Mouse (Mus musculus) liver, embryonic 14.5 days (tissue): ENCODE results near the gene Prepl. TPM values are rescaled to one million over a fixed set of nuclear protein-coding genes. Genes with fewer than 3 reads are reported as not detected.

ENCODE experiments used
- ATAC-seq: fragments of 200-750 bp; cut with Nextera tagmentation; 2 replicates; pipeline ENCODE4 v1.8.0; 2017; ENCODE audit warnings: moderate number of reproducible peaks, mild to moderate bottlenecking, moderate library complexity; ENCODE audit not compliant: insufficient read depth
- DNase-seq, 3 experiments: peaks; one replicate each; pipeline ENCODE4 v3.0.0-alpha.2; 2012 to 2013; ENCODE audit warnings: low read depth in 3 of 3, low spot score in 3 of 3
- H3K27ac ChIP-seq: fragments of 300-500 bp; sonication (generic); 2 replicates; pipeline ENCODE4 v1.5.1; 2014; ENCODE audit warnings: moderate library complexity, mild to moderate bottlenecking, control low read depth, inconsistent platforms
- H3K27me3 ChIP-seq: fragments of 300-500 bp; sonication (generic); 2 replicates; pipeline ENCODE4 v1.6.1; 2014; ENCODE audit warnings: mild to moderate bottlenecking, low read length, moderate library complexity; ENCODE audit not compliant: control insufficient read depth, insufficient read depth
- H3K36me3 ChIP-seq: fragments of 300-500 bp; sonication (generic); replicated peaks from 2 replicates; pipeline ENCODE4 v1.6.1; 2014; ENCODE audit warnings: low read depth; ENCODE audit not compliant: control insufficient read depth, insufficient read depth
- H3K4me1 ChIP-seq, 2 experiments: fragments of 200-500 bp in 1 of 2; fragments of 300-500 bp in 1 of 2; sonication (generic) in 1 of 2; replicated peaks; 2 replicates each; pipeline ENCODE4 v1.6.1; 2012 to 2014; ENCODE audit warnings: antibody characterized with exemption in 1 of 2, inconsistent platforms in 1 of 2, low read length in 1 of 2; ENCODE audit not compliant: control insufficient read depth in 2 of 2, insufficient read depth in 2 of 2
- H3K4me2 ChIP-seq: fragments of 300-500 bp; sonication (generic); 2 replicates; pipeline ENCODE4 v1.6.1; 2014; ENCODE audit warnings: low read depth, mild to moderate bottlenecking, control low read depth, moderate library complexity
- H3K4me3 ChIP-seq, 2 experiments: fragments of 200-500 bp in 1 of 2; fragments of 300-500 bp in 1 of 2; sonication (generic) in 1 of 2; 2 replicates each; pipeline ENCODE4 v1.5.1; 2012 to 2014; ENCODE audit warnings: low read depth in 2 of 2, low read length in 2 of 2, mild to moderate bottlenecking in 2 of 2, control low read depth in 1 of 2, inconsistent platforms in 1 of 2, moderate library complexity in 1 of 2; ENCODE audit not compliant: insufficient read depth in 1 of 2
- H3K9ac ChIP-seq: fragments of 300-500 bp; sonication (generic); replicated peaks from 2 replicates; pipeline ENCODE4 v1.6.1; 2014; ENCODE audit warnings: mild to moderate bottlenecking, control low read depth, moderate library complexity
- H3K9me3 ChIP-seq: fragments of 300-500 bp; sonication (generic); 2 replicates; pipeline ENCODE4 v1.6.1; 2016; ENCODE audit warnings: low read length, mixed read lengths; ENCODE audit not compliant: control insufficient read depth
- CTCF ChIP-seq: IDR thresholded peaks from 2 replicates; pipeline ENCODE4 v1.5.1; 2016; ENCODE audit warnings: antibody characterized with exemption, low read depth, control low read depth
- EP300 ChIP-seq: IDR thresholded peaks from 2 replicates; pipeline ENCODE4 v1.6.1; 2016; ENCODE audit warnings: antibody characterized with exemption, low read depth
- WGBS: fragments of 180-500 bp; shearing (Covaris S2); extraction: QIAGEN DNeasy Blood & Tissue Kit; methylation state at CpG from one replicate; pipeline ENCODE4 v1.1.7; 2014; ENCODE audit not compliant: insufficient replicate concordance; 5-methylcytosine and 5-hydroxymethylcytosine counted together
- polyA plus RNA-seq, 2 experiments: library from polyadenylated mRNA; depleted of rRNA in 1 of 2; stranded (reverse) in 1 of 2; unstranded in 1 of 2; fragments of >200 nt; fragmentation: Nextera tagmentation in 1 of 2; extraction: Ambion mirVana in 1 of 2; gene quantifications; 2 replicates each; pipeline versions ENCODE4 v1.2.1 to v1.2.3; 2012 to 2014

Prepl gene
- polyA plus RNA-seq, 2 experiments, result 7.2 to 7.5 TPM

DNA sequence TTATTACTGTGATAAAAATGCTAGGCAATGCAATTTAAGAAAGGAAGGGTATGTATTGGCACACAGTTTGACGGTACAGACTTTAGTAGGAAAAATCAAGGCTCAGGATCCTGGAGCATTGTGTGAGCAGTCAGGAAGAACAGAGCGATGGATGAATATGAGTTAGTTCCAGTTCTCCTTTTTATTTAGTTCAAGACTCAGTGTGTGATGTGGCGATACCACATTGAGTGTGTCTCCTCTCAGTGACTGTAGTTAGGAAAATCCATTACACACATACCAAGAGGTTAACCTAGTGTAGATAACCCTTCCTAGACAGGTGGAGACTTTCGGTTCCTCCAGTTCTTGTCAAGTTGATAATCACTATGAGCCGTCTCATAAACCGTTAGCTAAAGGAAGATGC, 1.7 kb upstream of the Prepl start:
- TF ChIP-seq CTCF (no peak), EP300 (no peak)
- WGBS, result 73% methylated on average over 6 of the region's 6 CpGs

DNA sequence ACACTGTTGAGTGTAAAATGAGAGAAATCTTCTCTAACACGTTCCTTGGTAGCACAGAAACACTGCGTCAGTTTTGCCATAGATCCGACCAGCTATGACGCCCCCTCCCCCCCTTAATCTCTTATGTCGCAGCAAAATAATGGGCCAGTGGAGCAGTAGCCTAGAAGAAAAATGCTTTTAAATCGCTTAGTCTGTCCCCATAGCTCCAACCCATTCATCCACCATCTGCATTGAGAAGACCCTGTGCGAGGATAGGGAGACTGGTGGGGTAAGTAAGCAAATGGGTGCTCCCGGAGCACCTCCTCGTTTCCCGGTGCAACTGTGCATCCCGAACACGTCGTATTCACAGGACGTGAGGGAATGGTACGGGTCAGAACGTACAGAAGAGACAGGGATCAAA, 420 bp downstream of the Prepl start:
- no peak for DNase-seq
- peak overlapping the region; percentile 87 for H3K4me2 ChIP-seq
- TF ChIP-seq EP300, result no peak
- no peak for TF ChIP-seq CTCF
- peak overlapping the region; percentile 10 for H3K27ac ChIP-seq
- no peaks in the 10 kb centered on the region for H3K27me3 ChIP-seq
- H3K9ac ChIP-seq, result peak overlapping the region; percentile 67
- peaks cover 4 to 10% of the 10 kb centered on the region in 2 experiments; a peak in 3 of 4 replicates for H3K4me1 ChIP-seq
- peak overlapping the region; percentile 70 to 95 for H3K4me3 ChIP-seq
- 1% methylated on average over 16 of the region's 16 CpGs for WGBS
- H3K9me3 ChIP-seq, result no peaks in the 10 kb centered on the region
- no peaks in the 10 kb centered on the region for H3K36me3 ChIP-seq
- ATAC-seq, result no peak

More for the DNA sequence above, 1.7 kb upstream of the Prepl start:
- Histone ChIP-seq H3K4me1 (peaks cover 4 to 10% of the 10 kb centered on the region in 2 experiments; a peak in 3 of 4 replicates), H3K27me3 (no peaks in the 10 kb centered on the region), H3K4me2 (peak overlapping the region; percentile 87), H3K36me3 (no peaks in the 10 kb centered on the region), H3K27ac (no peak overlapping the region), H3K9me3 (no peaks in the 10 kb centered on the region), H3K4me3 (no peak overlapping the region; a peak in 1 of 4 replicates), H3K9ac (no peak overlapping the region)
- ATAC-seq (no peak), DNase-seq (no peak)

DNA sequence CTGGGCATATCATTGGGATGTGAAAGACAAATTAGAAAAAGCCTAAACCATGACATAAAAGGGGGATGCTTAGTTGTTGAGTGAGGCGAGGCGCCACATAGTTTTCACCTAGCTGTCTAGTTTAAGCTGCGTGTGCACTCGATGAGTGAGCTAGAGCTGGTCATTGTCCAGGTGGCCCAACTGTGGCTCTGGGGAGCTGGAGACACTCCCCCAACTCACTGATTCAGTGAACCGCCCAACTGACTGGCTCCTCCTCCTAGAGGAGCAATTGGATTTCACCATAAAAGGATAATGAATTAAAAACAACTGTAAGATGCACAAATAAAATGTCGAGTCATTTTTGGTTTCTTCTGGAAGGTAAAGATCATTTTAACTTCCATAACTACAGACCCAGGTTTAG, 1.0 kb downstream of the Prepl start:
- H3K27ac ChIP-seq, result no peak overlapping the region
- no peaks in the 10 kb centered on the region for H3K27me3 ChIP-seq
- TF ChIP-seq EP300 (no peak), CTCF (no peak)
- 57% methylated on average over 6 of the region's 6 CpGs for WGBS
- H3K9me3 ChIP-seq, result no peaks in the 10 kb centered on the region
- H3K4me1 ChIP-seq, result peaks cover 4 to 10% of the 10 kb centered on the region in 2 experiments; a peak in 3 of 4 replicates
- H3K4me2 ChIP-seq, result peak overlapping the region; percentile 87
- H3K36me3 ChIP-seq, result no peaks in the 10 kb centered on the region
- DNase-seq, result peak in 1 of 3 experiments; percentile 20
- H3K9ac ChIP-seq, result peak overlapping the region; percentile 67; the same call in 1 of the 2 replicates
- peak overlapping the region in 1 of 2 experiments; percentile 70; a peak in 2 of 4 replicates for H3K4me3 ChIP-seq
- no peak for ATAC-seq

DNA sequence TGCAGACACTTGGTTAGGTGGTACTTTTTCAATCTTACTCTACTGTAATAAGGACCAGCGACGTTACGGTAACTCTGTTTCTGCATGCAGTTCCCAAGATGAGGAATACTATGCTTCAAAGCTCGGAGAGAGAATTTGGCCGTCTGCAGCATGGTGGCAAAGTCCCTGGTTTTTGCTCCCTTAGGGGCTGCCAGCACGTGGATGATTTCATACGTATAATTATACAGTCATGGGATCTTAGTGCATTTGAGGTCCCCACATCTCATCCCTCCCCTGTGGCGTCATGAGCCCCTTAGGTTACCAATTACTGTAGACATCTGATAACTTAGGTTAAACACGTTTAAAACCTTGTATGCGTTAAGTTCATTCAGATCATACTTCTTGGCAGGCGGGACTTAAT, 1.6 kb downstream of the Prepl start:
- peaks cover 4 to 10% of the 10 kb centered on the region in 2 experiments; a peak in 3 of 4 replicates for H3K4me1 ChIP-seq
- TF ChIP-seq CTCF (no peak), EP300 (no peak)
- H3K27ac ChIP-seq, result no peak overlapping the region
- no peak for ATAC-seq
- no peak for DNase-seq
- H3K9ac ChIP-seq, result no peak overlapping the region
- no peaks in the 10 kb centered on the region for H3K9me3 ChIP-seq
- H3K36me3 ChIP-seq, result no peaks in the 10 kb centered on the region
- H3K4me3 ChIP-seq, result no peak overlapping the region
- H3K27me3 ChIP-seq, result no peaks in the 10 kb centered on the region
- 79% methylated on average over 11 of the region's 11 CpGs for WGBS
- H3K4me2 ChIP-seq, result no peak overlapping the region

DNA sequence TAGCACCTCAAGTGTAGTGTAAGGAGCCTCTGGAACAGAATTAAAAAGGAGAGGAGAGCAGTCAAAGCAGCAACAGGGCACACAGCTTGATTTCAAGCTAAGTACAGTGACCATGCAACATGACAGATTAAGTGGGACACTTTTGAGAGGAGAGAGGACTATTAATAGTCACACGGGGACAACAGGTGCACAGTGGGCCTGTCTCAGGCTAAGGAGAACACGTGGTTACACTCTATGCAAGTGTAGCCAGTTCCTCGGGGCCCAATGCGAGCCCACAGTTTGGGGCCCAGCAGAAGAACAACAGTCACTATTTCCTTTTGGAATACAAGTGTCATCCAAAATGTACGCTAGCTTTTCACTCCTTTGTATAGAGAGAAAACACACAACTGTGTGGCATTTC, 2.5 kb downstream of the Prepl start:
- Histone ChIP-seq H3K27me3 (no peaks in the 10 kb centered on the region), H3K4me2 (no peak overlapping the region), H3K4me1 (peaks cover 4 to 10% of the 10 kb centered on the region in 2 experiments; a peak in 3 of 4 replicates), H3K36me3 (no peaks in the 10 kb centered on the region), H3K27ac (no peak overlapping the region), H3K9ac (no peak overlapping the region), H3K4me3 (no peak overlapping the region), H3K9me3 (no peaks in the 10 kb centered on the region)
- DNase-seq, result no peak
- ATAC-seq, result no peak
- TF ChIP-seq CTCF, result no peak
- no peak for TF ChIP-seq EP300
- 76% methylated on average over 5 of the region's 5 CpGs for WGBS
